In genomic region chr2:102149058-102149457, GRCm38 (mm10) we compare ENCODE assay signal across 13 mouse cellular contexts.
"Had no signal": no experiment of that assay in that cellular context is flagged by ENCODE, and none has a peak within 500 bp of the region (broad histone marks: within the 10 kb centered on the region; RNA-seq: fewer than 3 reads in every experiment).

No protein-coding gene starts in this region.

- DNase-seq: gastrocnemius, adult 2 months; gastrocnemius, postnatal 10 days; gastrocnemius, postnatal 25 days; heart, adult 18-20 months; heart, postnatal 10 days; heart, postnatal 4 days; kidney, adult 18-20 months; kidney, adult 8-10 months; kidney, postnatal 10 days; kidney, postnatal 25 days; kidney, postnatal 4 days; liver; liver, embryonic 13.5 days had no signal
